Mouse (Mus musculus) C2C12 (cell line): ENCODE measurements around the gene H2-Aa. TPM values are rescaled to one million over a fixed set of nuclear protein-coding genes. Genes with fewer than 3 reads are reported as not detected.

ENCODE experiments used
- H3K27me3 ChIP-seq: one replicate; pipeline ENCODE4 v1.6.1; 2011; ENCODE audit not compliant: control insufficient read depth, insufficient read depth, insufficient read length
- H3K36me3 ChIP-seq: one replicate; pipeline ENCODE4 v1.6.1; 2011; ENCODE audit not compliant: control insufficient read depth, insufficient read depth
- H3K4me3 ChIP-seq: one replicate; pipeline ENCODE4 v1.5.1; 2011; ENCODE audit warnings: mild to moderate bottlenecking, control low read depth; ENCODE audit not compliant: poor library complexity, insufficient read depth, severe bottlenecking
- H3K79me2 ChIP-seq: one replicate; pipeline ENCODE4 v1.6.1; 2011; ENCODE audit not compliant: control insufficient read depth, insufficient read depth
- H3K79me3 ChIP-seq: one replicate; pipeline ENCODE4 v1.6.1; 2011; ENCODE audit warnings: low read depth, control low read depth
- H3ac ChIP-seq: one replicate; pipeline ENCODE3; 2011; ENCODE audit warnings: low read depth; ENCODE audit not compliant: control insufficient read depth, insufficient read length
- CEBPB ChIP-seq: IDR thresholded peaks from one replicate; pipeline ENCODE4 v1.6.1; 2011; ENCODE audit warnings: low read depth, mild to moderate bottlenecking, control low read depth, moderate library complexity
- CTCF ChIP-seq: IDR thresholded peaks from one replicate; pipeline ENCODE4 v1.5.1; 2011; ENCODE audit not compliant: control insufficient read depth, insufficient read depth, insufficient read length
- FOSL1 ChIP-seq: IDR thresholded peaks from one replicate; pipeline ENCODE4 v1.8.0; 2011; ENCODE audit warnings: mild to moderate bottlenecking, low read length; ENCODE audit not compliant: poor library complexity, insufficient read depth, severe bottlenecking
- MAX ChIP-seq: IDR thresholded peaks from one replicate; pipeline ENCODE4 v1.6.1; 2011; ENCODE audit warnings: mild to moderate bottlenecking, control low read depth
- MYOD1 ChIP-seq: IDR thresholded peaks from one replicate; pipeline ENCODE4 v1.6.1; 2011; ENCODE audit warnings: low read depth; ENCODE audit not compliant: control insufficient read depth, insufficient read length
- MYOG ChIP-seq: IDR thresholded peaks from one replicate; pipeline ENCODE4 v1.6.1; 2011; ENCODE audit not compliant: control insufficient read depth, insufficient read length; ENCODE audit errors: extremely low read depth
- USF1 ChIP-seq: IDR thresholded peaks from one replicate; pipeline ENCODE4 v1.6.1; 2011; ENCODE audit warnings: low read depth, mild to moderate bottlenecking, control low read depth, moderate library complexity
- polyA plus RNA-seq: library from polyadenylated mRNA; unstranded; fragments of >200 nt; fragmentation: generic; extraction: Trizol; gene quantifications from one replicate; pipeline ENCODE4 v1.2.1, GENCODE M21; 2012; ENCODE audit warnings: missing spikeins

Gene H2-Aa
- polyA plus RNA-seq, 1 experiment: not detected

DNA sequence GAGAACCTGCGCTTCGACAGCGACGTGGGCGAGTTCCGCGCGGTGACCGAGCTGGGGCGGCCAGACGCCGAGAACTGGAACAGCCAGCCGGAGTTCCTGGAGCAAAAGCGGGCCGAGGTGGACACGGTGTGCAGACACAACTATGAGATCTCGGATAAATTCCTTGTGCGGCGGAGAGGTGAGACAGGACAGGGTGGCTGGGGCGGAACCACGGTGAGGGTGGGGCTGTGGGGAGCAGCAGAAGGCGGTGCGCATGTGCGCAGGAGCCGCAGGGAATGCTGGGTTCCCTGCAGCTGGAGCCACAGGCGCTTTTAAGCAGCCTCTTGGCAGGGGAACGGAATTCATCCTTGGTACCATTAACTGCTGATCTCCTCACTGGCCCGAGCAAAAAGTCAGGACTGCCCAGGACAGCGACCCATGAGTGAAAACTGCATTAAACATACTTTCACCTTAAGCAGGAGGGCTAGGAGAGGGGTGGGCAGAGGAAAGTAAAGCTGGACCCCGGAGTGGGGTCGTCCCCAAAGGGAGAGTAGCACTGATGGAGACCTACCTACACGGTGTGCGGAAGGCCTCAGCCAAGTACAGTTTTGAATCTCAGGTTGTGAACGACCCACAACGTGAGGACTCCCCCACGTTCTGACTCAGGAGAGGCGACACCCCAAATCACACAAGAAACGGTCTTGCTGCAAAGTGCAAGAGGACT lies 22.2 kb upstream of the H2-Aa start:
- H3K27me3 ChIP-seq: peaks cover 11% of the 10 kb centered on the region
- H3K79me3 ChIP-seq: no peaks in the 10 kb centered on the region
- H3K36me3 ChIP-seq: no peaks in the 10 kb centered on the region
- no peaks in the 10 kb centered on the region for H3K79me2 ChIP-seq
- H3K4me3 ChIP-seq: no peak overlapping the region
- TF ChIP-seq USF1 (no peak), CTCF (no peak), FOSL1 (no peak), MYOD1 (no peak), CEBPB (no peak), MAX (no peak), MYOG (no peak)
- no peak overlapping the region for H3ac ChIP-seq

DNA sequence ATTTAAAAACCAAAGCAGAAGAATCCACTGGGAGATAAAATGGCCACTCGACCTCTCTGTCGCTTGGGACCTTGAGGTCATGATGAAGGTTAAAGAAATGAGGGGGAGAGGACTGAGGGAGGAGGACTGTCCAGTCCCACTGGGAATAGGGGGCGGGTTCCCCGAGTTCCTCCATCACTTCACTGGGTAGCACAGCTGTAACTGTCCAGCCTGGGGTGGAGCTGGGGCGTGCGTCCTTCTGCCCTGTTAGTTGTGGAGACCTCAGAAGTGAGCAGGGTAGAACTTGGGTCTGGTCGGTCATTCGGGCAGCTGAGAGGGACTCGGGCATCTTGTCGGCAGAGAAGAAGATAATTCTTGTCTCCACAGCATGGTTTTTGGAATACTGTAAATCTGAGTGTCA lies 21.6 kb upstream of the H2-Aa start:
- Histone ChIP-seq H3ac (no peak overlapping the region), H3K36me3 (no peaks in the 10 kb centered on the region), H3K27me3 (peaks cover 9% of the 10 kb centered on the region), H3K4me3 (no peak overlapping the region), H3K79me3 (no peaks in the 10 kb centered on the region), H3K79me2 (no peaks in the 10 kb centered on the region)
- TF ChIP-seq MYOD1 (no peak), FOSL1 (no peak), USF1 (no peak), CTCF (no peak), CEBPB (no peak), MYOG (no peak)

DNA sequence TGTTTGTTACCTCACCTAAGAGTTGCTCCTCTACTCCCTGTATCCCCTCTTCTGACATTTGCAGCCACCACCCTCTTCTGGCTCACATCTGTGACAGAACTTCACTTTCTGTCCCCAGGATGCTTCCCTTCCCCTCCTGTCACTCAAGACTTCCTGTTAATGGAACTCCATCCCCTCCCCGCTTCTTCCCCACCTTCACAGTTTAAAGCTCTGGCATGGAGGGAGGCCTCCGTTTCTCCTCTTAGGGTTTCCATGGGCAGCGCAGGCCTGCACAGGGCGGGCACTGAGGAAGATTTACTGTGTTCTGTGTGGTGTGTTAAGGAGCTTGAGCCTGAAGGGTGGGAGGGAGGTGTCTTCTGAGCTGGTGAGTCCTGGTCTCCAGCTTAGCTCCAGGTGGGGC lies 20.5 kb upstream of the H2-Aa start:
- H3K27me3 ChIP-seq: peaks cover 8% of the 10 kb centered on the region
- no peak overlapping the region for H3K4me3 ChIP-seq
- H3K36me3 ChIP-seq: no peaks in the 10 kb centered on the region
- H3K79me3 ChIP-seq: no peaks in the 10 kb centered on the region
- H3ac ChIP-seq: no peak overlapping the region
- no peaks in the 10 kb centered on the region for H3K79me2 ChIP-seq
- TF ChIP-seq USF1: no peak

DNA sequence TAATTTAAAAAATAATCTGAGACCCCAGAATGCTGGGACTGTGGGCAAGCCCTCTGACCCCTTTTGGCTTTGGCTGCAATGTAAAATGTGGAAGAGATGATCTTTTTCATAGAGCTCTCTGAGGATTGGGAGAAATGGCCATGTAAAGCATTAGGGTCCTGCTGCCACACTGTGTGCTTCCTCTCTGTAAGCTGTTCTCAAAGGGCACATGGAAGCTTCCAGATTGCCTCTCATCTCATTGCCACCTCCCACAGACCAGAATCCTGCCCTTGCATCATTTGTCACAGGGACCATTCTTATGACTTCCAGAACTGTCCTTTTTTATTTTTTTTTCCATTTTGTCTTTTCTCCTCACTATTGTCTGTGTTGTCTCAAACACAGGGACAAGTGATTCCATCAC lies 19.6 kb upstream of the H2-Aa start:
- TF ChIP-seq MYOD1 (no peak), CEBPB (no peak), MYOG (no peak), MAX (no peak), USF1 (no peak), FOSL1 (no peak), CTCF (no peak)
- Histone ChIP-seq H3K27me3 (peaks cover 8% of the 10 kb centered on the region), H3K4me3 (no peak overlapping the region), H3K79me3 (no peaks in the 10 kb centered on the region), H3K79me2 (no peaks in the 10 kb centered on the region), H3ac (no peak overlapping the region), H3K36me3 (no peaks in the 10 kb centered on the region)

DNA sequence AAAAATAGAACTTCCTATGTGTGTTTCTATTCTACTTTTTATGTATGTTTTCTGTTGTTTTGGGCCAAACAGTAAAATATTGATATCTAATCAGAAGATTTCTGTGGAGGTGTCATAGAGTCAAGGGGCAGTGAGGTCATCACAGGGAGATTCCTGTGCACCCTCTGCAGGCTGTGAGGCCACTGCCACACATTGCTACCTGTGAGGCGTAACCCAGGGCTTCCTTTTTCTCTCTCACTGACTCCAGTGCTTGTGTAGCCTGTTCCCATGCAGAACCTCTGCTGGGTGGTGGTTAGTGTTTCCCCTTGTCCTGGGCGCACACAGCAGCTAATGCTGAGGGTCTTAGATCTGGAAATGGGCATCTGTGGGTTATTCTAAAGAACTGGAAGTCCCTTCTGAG lies 18.8 kb upstream of the H2-Aa start:
- Histone ChIP-seq H3K79me2 (no peaks in the 10 kb centered on the region), H3K36me3 (no peaks in the 10 kb centered on the region), H3K4me3 (no peak overlapping the region), H3ac (no peak overlapping the region), H3K79me3 (no peaks in the 10 kb centered on the region), H3K27me3 (peaks cover 11% of the 10 kb centered on the region)
- TF ChIP-seq MYOD1 (no peak), MYOG (no peak), FOSL1 (no peak), CTCF (no peak), MAX (no peak), CEBPB (no peak), USF1 (no peak)
